Mouse (Mus musculus) right cerebral cortex, postnatal 4 days (tissue): Measurements from ENCODE around the gene Slc44a2.
A peak's percentile ranks its signal among the peaks of the same experiment; 100 is the strongest.

Experiments
- DNase-seq: peaks from one replicate; pipeline ENCODE4 v3.0.0-alpha.2; 2022

The Slc44a2 gene

GRCm38 (mm10) chr9:21334747-21335146 is 14.2 kb downstream of the Slc44a2 start:
- no peak for DNase-seq

DNA sequence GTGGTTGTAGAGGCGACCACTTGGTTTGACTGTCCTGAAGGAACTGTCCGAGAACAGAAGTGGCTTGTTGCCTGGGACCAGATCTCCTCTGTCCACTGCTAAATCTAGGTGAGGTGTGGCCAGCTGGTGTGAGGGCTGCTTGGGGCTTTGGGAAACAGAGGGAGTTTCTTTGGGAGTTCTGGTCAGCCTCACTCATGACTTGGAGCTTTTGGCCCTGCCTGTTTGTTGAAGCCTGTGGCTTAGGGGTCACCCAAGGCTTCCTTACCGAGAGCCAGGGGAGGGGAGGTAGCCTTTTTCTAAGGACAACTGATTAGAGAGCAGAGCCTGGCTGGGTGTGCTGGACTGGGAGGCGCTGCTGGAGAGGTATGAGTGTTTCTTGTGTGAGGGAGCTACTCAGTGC is 14.9 kb downstream of the Slc44a2 start:
- no peak for DNase-seq

DNA sequence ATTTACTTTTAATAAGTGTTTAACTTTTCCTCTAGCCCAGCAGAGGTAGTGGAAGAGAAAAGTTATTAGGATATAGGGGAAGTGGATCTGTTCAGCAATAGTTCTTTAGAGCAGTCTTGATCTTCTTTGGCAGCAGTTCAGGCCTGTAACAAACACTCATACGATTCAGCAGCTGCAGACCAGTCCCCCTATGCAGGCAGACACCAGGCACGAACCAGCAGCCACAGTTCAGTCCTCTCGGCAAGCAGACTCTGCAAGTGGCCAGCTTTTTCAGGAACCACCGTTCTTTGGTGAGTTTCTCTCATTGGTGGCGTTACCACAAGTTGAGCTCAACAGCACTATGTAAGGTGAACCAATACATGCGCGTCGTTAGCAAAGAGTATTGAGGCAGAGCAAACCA is 16.0 kb downstream of the Slc44a2 start:
- no peak for DNase-seq

DNA sequence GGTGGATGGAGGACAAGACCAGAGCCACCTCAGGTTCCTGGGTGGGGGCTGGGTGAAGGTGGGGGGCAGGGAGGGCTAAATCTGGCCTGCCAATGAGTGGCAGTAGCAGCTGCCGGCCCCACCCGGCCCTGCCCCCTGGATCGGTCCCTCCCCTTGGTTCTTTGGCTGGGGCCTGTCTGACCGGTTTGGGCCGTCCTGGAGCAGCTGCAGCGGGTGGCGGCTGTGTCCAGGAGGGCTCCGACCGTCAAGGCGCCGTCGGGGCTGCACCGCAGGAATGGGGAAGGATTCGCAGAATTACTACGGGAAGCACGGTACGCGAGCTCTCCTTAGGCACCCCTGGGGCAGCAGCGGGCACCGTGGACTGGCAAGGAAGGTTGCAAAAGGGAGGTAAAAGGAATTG is 17.2 kb downstream of the Slc44a2 start:
- DNase-seq, result no peak

DNA sequence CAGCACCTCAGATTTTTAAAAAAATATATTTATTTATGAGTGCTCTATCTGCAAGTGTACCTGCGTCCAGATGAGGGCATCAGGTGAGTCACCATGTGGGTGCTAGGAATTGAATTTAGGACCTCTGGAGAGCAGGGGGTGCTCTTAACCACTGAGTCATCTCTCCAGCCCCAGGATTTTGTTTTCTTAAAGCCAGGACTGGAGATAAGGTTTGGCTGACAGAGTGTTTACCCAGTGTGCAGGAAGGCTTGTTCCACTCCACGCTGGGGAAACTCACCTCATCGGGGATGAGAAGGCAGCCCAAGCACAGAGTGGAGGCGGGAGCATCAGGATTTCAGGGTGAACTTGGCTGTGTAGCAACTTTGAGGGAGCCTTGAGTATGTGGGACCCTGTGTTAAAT is 19.9 kb downstream of the Slc44a2 start:
- no peak for DNase-seq

DNA sequence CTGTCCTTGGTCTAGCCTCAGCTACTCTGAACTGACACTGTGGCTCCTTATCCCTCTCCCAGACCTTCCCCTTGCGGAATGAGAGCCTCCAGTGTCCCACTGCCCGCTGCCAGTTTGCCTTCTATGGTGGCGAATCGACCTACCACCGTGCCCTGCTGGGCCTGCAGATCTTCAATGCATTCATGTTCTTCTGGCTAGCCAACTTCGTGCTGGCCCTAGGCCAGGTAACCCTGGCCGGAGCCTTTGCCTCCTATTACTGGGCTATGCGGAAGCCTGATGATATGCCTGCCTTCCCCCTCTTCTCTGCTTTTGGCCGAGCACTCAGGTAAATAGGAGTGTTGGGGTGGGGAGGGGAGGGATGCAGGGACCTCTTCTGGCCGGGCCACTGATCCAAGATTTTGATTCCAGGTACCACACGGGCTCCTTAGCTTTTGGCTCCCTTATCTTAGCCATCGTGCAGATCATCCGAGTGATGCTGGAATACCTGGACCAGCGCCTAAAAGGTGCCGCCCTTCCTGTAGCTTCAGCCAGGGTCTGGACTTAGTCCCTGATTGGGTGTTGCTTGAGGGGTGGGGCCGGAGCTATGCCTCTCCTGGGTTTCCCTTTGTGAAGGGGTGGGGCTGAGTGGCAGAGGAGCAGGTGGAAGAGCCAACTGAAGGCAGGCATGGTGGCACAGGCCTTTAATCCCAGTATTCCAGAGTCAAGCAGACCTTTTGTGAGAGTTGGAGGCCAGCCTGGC is 26.3 kb downstream of the Slc44a2 start:
- no peak for DNase-seq

DNA sequence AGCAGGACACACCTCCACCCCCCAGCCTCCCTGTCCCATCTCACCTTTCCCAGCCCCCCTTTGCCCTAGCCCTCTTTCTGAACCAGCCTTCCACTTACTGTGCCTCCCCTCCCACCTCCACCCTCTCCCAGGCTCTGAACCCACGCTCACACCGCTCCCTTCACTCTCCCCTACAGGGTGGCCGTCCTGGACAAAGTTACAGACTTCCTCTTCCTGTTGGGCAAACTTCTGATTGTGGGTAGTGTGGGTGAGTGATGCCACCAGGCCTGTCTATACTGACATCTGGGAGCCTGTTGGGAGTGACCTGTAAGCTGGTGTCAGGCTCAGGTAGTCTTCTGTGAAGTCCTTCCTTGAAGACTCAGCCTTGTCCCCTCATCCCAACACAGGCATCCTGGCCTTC is 27.7 kb downstream of the Slc44a2 start:
- no peak for DNase-seq

- DNase-seq, result no peak
These were observed 30.7 kb downstream of the Slc44a2 start for GRCm38 (mm10) chr9:21351178-21351577.

GRCm38 (mm10) chr9:21351702-21352377 is 31.3 kb downstream of the Slc44a2 start:
- DNase-seq, result no peak

- DNase-seq, result no peak
These were observed 32.2 kb downstream of the Slc44a2 start for GRCm38 (mm10) chr9:21352463-21353372.

- no peak for DNase-seq
These were observed 32.8 kb downstream of the Slc44a2 start for GRCm38 (mm10) chr9:21353373-21353686.

DNA sequence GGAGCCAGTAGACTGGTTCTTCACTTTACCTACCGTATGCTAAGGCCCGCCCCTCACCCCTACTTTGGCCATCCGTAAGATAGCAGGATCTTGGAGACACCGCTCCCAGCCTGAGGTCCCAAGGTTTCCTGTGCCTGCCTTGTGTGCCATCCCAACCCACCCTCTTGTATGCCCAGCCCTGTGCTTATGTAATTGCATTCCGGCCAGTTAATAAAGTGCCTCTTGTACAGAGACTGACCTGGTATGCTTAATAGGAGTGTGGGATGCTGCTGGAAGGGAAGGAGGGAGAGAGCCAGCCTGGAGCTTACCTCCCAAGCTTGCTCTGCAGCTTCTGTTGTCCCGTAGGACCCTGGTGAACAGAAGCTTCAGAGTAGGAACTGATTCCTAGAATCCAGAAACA is 34.3 kb downstream of the Slc44a2 start:
- no peak for DNase-seq

GRCm38 (mm10) chr9:21356981-21357718 is 36.7 kb downstream of the Slc44a2 start:
- DNase-seq, result peak; percentile 60

GRCm38 (mm10) chr9:21366541-21367220 is 46.2 kb downstream of the Slc44a2 start:
- DNase-seq, result peak; percentile 69

DNA sequence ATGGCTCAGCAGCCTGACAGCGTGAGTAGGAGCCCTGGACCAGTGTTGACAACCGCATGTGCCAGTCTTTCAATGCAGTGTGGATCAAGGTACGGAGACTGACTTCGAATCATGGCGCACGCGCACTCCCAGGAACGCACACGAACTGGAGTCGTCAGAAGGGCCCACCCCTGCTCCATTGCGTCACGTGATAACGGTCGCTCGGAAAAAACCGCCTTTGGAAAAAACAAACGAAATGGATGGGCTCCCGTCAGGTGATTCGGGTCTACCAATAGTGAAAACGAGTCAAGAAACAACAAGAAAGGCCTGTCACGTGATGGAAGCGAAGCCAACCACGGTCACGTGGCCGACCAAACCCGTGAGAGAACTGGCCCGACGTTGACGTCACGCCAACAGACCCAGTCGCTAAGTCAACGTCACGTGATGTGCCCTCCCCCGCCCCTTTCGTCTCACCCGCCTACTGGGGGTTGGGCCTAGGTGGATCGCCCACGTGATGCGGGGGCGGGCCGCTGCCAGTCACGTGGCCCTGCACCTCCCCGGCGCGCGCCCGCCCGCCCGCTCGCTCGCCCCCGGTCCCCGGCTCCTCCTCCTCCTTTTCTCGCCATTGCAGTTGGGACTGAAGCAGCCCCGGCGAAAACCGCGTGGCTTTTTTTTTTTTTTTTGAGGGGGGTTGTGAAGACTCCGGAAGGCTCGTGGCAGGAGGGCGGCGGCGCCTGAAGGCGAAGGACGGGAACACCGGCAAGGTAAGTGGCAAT is 47.0 kb downstream of the Slc44a2 start, which contains the start of gene Ilf3:
TSS of gene Ilf3 (plus strand) at position 515 of the 755 bp plus-strand sequence.
- DNase-seq, result peak; percentile 100

GRCm38 (mm10) chr9:21368131-21368584 is 47.7 kb downstream of the Slc44a2 start:
- DNase-seq, result peak; percentile 79

DNA sequence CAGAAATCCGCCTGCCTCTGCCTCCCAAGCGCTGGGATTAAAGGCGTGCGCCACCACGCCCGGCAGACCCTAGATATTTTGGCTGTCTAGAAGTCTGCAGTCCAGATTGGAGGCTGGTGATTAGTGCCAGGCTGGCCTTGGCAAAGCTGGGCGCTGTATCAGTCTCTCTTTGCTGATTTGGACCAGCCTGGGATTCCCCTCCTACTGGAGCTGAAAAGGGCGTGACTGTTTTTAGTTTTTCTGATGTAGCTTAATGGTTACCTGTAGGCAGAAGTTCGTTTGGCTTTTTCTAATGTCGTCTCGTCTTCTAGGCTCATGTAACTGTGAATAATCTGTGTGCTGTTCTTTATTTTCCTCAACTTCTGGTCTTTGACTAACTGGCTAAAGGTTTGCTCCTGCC is 48.6 kb downstream of the Slc44a2 start:
- DNase-seq, result no peak

- no peak for DNase-seq
These were observed 50.4 kb downstream of the Slc44a2 start for GRCm38 (mm10) chr9:21370876-21371275.

DNA sequence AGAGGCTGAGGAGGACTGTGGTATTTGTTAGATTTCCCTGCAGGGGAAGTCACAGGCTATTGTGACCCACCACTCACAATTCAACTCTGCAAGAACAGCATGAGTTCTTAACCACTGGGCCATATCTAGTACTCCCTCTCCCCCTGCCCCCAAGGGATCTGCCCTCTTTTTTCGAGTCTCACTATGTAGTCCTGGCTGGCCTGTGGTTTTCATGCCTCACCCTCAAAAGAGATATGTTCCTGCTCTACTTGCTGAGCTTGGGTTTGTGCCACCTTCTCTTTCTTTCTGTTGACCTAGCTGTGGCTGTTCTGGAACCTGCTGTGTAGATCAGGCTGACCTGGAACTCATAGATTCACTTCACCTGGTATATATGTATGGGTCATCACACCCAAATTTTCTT is 52.0 kb downstream of the Slc44a2 start:
- DNase-seq, result no peak

DNA sequence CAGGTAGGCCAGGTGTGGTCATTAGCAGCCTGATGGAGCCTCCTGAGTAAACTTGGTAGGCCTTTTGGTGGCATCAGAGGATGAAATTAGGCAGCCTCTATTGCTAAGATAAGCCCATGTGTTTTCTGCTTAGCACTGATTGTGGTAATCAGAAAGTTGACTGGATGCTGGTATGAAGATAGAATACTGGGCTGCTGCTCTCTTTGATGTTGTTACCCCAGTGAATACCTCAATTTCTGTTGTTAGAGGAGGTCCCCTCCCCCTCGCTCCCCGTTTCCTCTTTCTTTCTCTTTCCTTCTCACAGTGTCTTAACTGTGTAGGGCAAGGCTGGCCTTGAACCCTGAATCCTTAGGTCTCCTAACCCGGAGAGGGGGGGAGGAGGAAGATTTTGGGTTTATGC is 58.7 kb downstream of the Slc44a2 start:
- no peak for DNase-seq

DNA sequence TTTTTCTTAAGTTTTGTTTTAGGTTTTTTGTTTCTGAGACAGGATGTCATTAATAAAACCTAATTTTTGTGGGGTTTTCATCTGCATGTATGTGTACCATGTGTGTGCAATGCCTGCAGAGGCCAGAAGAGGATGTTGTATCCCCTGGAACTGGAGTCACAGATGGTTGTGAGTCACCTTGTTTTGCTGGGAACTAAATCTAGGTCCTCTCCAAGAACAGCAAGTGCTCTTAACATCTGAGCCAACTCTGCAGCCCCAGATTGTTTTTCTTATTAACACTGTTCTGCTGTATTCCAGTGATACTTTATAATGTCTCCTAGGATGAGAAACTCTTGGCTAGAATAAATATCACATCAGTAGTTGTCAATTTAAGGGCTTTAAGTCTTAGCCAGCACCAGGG is 60.4 kb downstream of the Slc44a2 start:
- no peak for DNase-seq
